Mouse (Mus musculus) heart, embryonic 13.5 days (tissue): ENCODE data around the gene Cfap65. TPM values are rescaled to one million over a fixed set of nuclear protein-coding genes. Genes with fewer than 3 reads are reported as not detected.
A peak's percentile ranks its signal among the peaks of the same experiment; 100 is the strongest.

ENCODE experiments used
- ATAC-seq: fragments of 200-750 bp; cut with Nextera tagmentation; 2 replicates; pipeline ENCODE4 v1.8.0; 2017; ENCODE audit warnings: moderate TSS enrichment; ENCODE audit not compliant: insufficient number of reproducible peaks, low FRiP score, low TSS enrichment; ENCODE audit errors: extremely low read depth
- H3K27ac ChIP-seq: fragments of 300-500 bp; sonication (generic); replicated peaks from 2 replicates; pipeline ENCODE4 v1.5.1; 2015; ENCODE audit warnings: moderate library complexity, mild to moderate bottlenecking, inconsistent platforms
- H3K27me3 ChIP-seq: fragments of 300-500 bp; sonication (generic); replicated peaks from 2 replicates; pipeline ENCODE4 v1.6.1; 2015; ENCODE audit warnings: mild to moderate bottlenecking, inconsistent platforms
- H3K36me3 ChIP-seq: fragments of 300-500 bp; sonication (generic); 2 replicates; pipeline ENCODE4 v1.6.1; 2015; ENCODE audit warnings: mild to moderate bottlenecking, inconsistent platforms
- H3K4me1 ChIP-seq: fragments of 300-500 bp; sonication (generic); 2 replicates; pipeline ENCODE4 v1.6.1; 2015; ENCODE audit warnings: inconsistent platforms
- H3K4me2 ChIP-seq: fragments of 300-500 bp; sonication (generic); 2 replicates; pipeline ENCODE4 v1.6.1; 2015; ENCODE audit warnings: inconsistent platforms, mild to moderate bottlenecking, moderate library complexity
- H3K4me3 ChIP-seq: fragments of 300-500 bp; sonication (generic); 2 replicates; pipeline ENCODE4 v1.5.1; 2015; ENCODE audit warnings: moderate library complexity, mild to moderate bottlenecking, inconsistent platforms
- H3K9ac ChIP-seq: fragments of 300-500 bp; sonication (generic); 2 replicates; pipeline ENCODE4 v1.6.1; 2015; ENCODE audit warnings: inconsistent platforms, mild to moderate bottlenecking, moderate library complexity
- H3K9me3 ChIP-seq: fragments of 300-500 bp; sonication (generic); 2 replicates; pipeline ENCODE4 v1.6.1; 2016; ENCODE audit warnings: inconsistent platforms
- WGBS: fragments of 180-500 bp; shearing (Covaris S2); methylation state at CpG from one replicate; pipeline ENCODE4 v1.1.7; 2015; ENCODE audit warnings: mixed read lengths; 5-methylcytosine and 5-hydroxymethylcytosine counted together
- polyA plus RNA-seq: library from polyadenylated mRNA; unstranded; fragments of >200 nt; fragmentation: Nextera tagmentation; extraction: Ambion mirVana; gene quantifications from 2 replicates; pipeline ENCODE4 v1.2.1, GENCODE M21; 2015

Gene Cfap65
- polyA plus RNA-seq, 1 experiment from 2014 or later = not detected

DNA sequence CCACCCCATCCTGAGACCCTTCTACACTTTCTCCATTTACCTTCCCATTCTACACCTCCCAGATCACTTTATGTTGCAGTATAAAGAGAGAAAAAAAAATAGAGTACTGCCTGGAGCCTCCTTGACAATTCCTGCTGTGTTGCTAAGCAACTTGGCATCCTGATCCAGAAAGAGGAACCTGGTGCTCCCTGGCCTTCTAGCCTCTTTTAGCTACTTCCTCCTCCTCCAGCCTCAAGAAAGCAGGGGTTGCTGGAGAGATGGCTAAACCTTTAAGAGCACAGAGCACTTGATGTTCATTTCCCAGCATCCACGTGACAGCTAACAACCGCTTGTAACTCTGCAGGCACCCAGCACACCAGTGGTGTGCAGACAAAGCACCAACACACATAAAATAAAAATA lies 63.2 kb downstream of the Cfap65 start:
- no peaks in the 10 kb centered on the region for H3K36me3 ChIP-seq
- H3K9ac ChIP-seq = no peak overlapping the region
- no peaks in the 10 kb centered on the region for H3K4me1 ChIP-seq
- no peak for ATAC-seq
- 58% methylated on average over 2 of the region's 2 CpGs for WGBS
- no peak overlapping the region for H3K27ac ChIP-seq
- H3K4me3 ChIP-seq = no peak overlapping the region
- no peak overlapping the region for H3K4me2 ChIP-seq
- H3K9me3 ChIP-seq = no peaks in the 10 kb centered on the region
- H3K27me3 ChIP-seq = peaks cover 88% of the 10 kb centered on the region

- no peak overlapping the region for H3K9ac ChIP-seq
- no peaks in the 10 kb centered on the region for H3K36me3 ChIP-seq
- H3K4me3 ChIP-seq = no peak overlapping the region
- H3K27ac ChIP-seq = no peak overlapping the region
- no peak for ATAC-seq
- no peaks in the 10 kb centered on the region for H3K9me3 ChIP-seq
- peaks cover 67% of the 10 kb centered on the region for H3K27me3 ChIP-seq
- no peak overlapping the region for H3K4me2 ChIP-seq
- peaks cover 14% of the 10 kb centered on the region for H3K4me1 ChIP-seq
These were observed 73.6 kb downstream of the Cfap65 start for GRCm38 (mm10) chr1:74861783-74862182.

DNA sequence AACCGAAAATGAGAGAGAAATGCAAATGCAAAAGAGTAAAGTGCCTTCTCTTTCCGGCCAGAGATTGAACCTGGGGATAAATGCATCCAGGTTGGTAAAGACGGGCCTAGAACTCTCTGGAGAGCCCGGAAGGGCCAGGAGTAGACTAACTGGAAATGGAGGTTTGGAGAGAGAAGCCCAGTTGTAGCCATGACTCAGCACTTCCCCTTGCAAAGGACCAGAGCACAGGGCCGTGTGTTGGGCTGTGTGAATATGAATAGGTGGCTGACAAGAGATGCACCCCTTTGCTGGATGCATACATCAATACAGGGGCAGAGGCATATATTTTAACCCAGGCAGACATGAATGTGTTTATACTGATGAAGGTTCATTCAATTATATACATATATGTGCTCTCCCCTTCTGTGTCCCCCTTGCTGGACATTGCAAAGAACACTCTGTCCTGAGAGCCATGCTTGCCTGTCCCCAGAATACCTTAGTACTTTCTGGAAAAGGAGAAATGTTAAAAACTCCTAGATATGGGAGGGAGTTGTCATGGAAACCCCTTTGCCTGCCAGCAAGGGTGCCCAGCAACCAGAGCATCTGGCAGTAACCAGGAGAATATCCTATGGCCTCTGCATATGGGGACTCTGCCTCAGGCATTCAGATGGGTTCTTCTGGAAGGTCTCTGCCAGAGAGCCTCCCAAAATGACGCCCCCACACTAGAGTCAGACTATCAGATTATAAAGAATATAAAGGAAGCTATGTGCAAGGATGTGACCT lies 76.0 kb downstream of the Cfap65 start:
- Histone ChIP-seq H3K27me3 (peaks cover 83% of the 10 kb centered on the region), H3K9ac (no peak overlapping the region), H3K4me1 (peaks cover 32% of the 10 kb centered on the region), H3K4me2 (no peak overlapping the region), H3K4me3 (no peak overlapping the region), H3K27ac (no peak overlapping the region), H3K36me3 (no peaks in the 10 kb centered on the region), H3K9me3 (no peaks in the 10 kb centered on the region)
- 36% methylated on average over 6 of the region's 6 CpGs for WGBS
- ATAC-seq = no peak

DNA sequence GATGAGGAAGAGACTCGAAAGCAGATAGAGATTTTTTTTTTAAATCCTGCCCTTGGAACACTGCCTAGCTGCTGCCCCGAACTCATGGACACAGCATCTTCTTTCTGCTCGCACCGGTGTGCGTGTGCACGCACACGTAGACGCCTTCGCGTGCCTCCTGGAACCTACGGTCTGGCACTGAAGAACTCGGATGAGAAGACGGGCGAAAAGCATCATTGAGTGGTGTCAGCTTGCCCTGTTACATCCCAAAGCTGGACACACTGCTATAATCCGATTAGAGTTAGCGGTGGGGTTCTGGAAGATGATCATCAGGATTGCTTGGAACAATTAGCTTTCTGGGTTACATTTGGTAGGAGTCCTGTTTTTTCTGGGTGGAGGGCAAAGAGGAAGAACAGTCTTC lies 76.6 kb downstream of the Cfap65 start:
- Histone ChIP-seq H3K36me3 (no peaks in the 10 kb centered on the region), H3K4me1 (peaks cover 35% of the 10 kb centered on the region), H3K27ac (no peak overlapping the region), H3K9me3 (no peaks in the 10 kb centered on the region), H3K9ac (no peak overlapping the region), H3K4me3 (peak overlapping the region; percentile 43), H3K4me2 (peak overlapping the region; percentile 64), H3K27me3 (peaks cover 89% of the 10 kb centered on the region)
- WGBS = 8% methylated on average over 16 of the region's 16 CpGs
- no peak for ATAC-seq

- Histone ChIP-seq H3K36me3 (no peaks in the 10 kb centered on the region), H3K4me1 (peaks cover 35% of the 10 kb centered on the region), H3K9ac (no peak overlapping the region), H3K4me2 (peak overlapping the region; percentile 64), H3K27me3 (peaks cover 94% of the 10 kb centered on the region), H3K9me3 (no peaks in the 10 kb centered on the region), H3K4me3 (peak overlapping the region; percentile 43), H3K27ac (no peak overlapping the region)
- no peak for ATAC-seq
- under 1% methylated on average over 29 of the region's 29 CpGs for WGBS
These were observed 77.2 kb downstream of the Cfap65 start for GRCm38 (mm10) chr1:74858171-74858719.

- Histone ChIP-seq H3K4me1 (peaks cover 35% of the 10 kb centered on the region), H3K4me3 (peak overlapping the region; percentile 43), H3K36me3 (no peaks in the 10 kb centered on the region), H3K4me2 (peak overlapping the region; percentile 64), H3K9me3 (no peaks in the 10 kb centered on the region), H3K27me3 (peaks cover 97% of the 10 kb centered on the region), H3K9ac (no peak overlapping the region), H3K27ac (no peak overlapping the region)
- 12% methylated on average over 4 of the region's 4 CpGs for WGBS
- no peak for ATAC-seq
These were observed 77.7 kb downstream of the Cfap65 start for GRCm38 (mm10) chr1:74857677-74858076.

DNA sequence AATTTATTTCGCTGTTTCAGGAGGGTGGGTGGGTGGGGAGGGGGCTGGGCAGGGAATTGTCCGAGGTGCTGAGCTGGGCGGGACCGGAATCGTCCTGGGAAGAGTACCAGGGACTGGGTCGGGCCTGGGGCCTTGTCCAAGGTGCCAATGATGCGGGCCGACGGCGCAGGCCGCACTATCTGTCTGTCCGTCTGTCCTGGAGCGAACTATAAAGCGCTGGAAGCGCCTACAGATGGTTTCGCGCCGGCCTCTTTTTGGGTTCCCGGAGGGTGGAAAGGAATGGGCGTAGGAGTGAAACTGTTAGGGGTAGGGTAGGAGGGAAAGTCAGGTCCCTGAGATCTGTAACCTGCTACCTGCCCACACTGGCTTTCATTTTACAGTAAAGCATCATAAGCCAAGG lies 78.2 kb downstream of the Cfap65 start:
- H3K4me2 ChIP-seq = no peak overlapping the region
- no peak overlapping the region for H3K9ac ChIP-seq
- no peaks in the 10 kb centered on the region for H3K36me3 ChIP-seq
- H3K27me3 ChIP-seq = peaks cover 97% of the 10 kb centered on the region
- no peak for ATAC-seq
- 3% methylated on average over 20 of the region's 20 CpGs for WGBS
- H3K4me1 ChIP-seq = peaks cover 35% of the 10 kb centered on the region
- no peak overlapping the region for H3K4me3 ChIP-seq
- H3K9me3 ChIP-seq = no peaks in the 10 kb centered on the region
- no peak overlapping the region for H3K27ac ChIP-seq

DNA sequence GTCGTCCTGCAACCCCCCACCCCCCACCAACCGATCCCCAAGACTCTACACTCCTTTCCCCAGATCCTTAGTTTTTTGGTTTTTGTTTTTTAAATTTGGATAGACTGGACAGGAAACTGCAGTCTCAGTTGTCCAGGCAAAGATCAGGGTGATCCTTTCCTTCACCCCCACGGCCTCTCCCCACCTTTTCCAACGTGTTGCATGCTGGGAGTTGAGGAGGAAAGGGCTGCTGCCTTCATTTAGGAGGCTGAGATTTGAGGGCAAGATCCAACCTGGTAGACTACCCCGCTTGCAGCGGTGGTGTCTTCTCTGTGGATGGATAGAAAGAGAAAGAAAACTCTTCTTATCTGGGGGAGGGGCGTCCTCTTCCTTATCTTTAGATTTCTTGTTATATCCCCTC lies 78.6 kb downstream of the Cfap65 start:
- Histone ChIP-seq H3K36me3 (no peaks in the 10 kb centered on the region), H3K4me3 (no peak overlapping the region), H3K4me1 (peaks cover 35% of the 10 kb centered on the region), H3K9me3 (no peaks in the 10 kb centered on the region), H3K4me2 (no peak overlapping the region), H3K27ac (no peak overlapping the region), H3K9ac (no peak overlapping the region), H3K27me3 (peaks cover 98% of the 10 kb centered on the region)
- under 1% methylated on average over 7 of the region's 7 CpGs for WGBS
- ATAC-seq = no peak

GRCm38 (mm10) chr1:74856439-74856720 lies 79.0 kb downstream of the Cfap65 start:
- H3K9me3 ChIP-seq = no peaks in the 10 kb centered on the region
- ATAC-seq = no peak
- no peak overlapping the region for H3K27ac ChIP-seq
- peaks cover 35% of the 10 kb centered on the region for H3K4me1 ChIP-seq
- peak overlapping the region; percentile 95 for H3K4me2 ChIP-seq
- 4% methylated on average over 11 of the region's 11 CpGs for WGBS
- no peaks in the 10 kb centered on the region for H3K36me3 ChIP-seq
- H3K4me3 ChIP-seq = peak overlapping the region; percentile 66; the same call in 1 of the 2 replicates
- peaks cover 98% of the 10 kb centered on the region for H3K27me3 ChIP-seq
- no peak overlapping the region for H3K9ac ChIP-seq

- H3K27ac ChIP-seq = no peak overlapping the region
- WGBS = 1% methylated on average over 74 of the region's 74 CpGs
- no peak for ATAC-seq
- H3K27me3 ChIP-seq = peaks cover 100% of the 10 kb centered on the region
- peak overlapping the region; percentile 66 for H3K4me3 ChIP-seq
- peak overlapping the region; percentile 95 for H3K4me2 ChIP-seq
- H3K4me1 ChIP-seq = peaks cover 35% of the 10 kb centered on the region
- H3K36me3 ChIP-seq = no peaks in the 10 kb centered on the region
- no peak overlapping the region for H3K9ac ChIP-seq
- no peaks in the 10 kb centered on the region for H3K9me3 ChIP-seq
These were observed 79.6 kb downstream of the Cfap65 start for GRCm38 (mm10) chr1:74855651-74856438.

DNA sequence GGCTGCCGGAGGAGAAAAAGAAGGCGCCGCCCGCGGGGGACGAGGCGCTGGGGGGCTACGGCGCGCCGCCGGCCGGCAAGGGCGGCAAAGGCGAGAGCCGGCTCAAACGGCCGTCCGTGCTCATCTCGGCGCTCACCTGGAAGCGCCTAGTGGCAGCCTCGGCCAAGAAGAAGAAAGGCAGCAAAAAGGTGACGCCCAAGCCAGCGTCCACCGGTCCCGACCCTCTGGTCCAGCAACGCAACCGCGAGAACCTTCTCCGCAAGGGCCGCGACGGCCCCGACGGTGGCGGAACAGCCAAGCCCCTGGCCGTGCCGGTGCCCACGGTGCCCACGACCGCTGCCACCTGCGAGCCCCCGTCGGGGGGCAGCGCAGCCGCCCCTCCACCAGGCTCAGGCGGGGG lies 80.2 kb downstream of the Cfap65 start:
- Histone ChIP-seq H3K4me3 (peak overlapping the region; percentile 66), H3K36me3 (no peaks in the 10 kb centered on the region), H3K27ac (no peak overlapping the region), H3K27me3 (peaks cover 100% of the 10 kb centered on the region), H3K9ac (peak overlapping the region; percentile 62), H3K4me2 (peak overlapping the region; percentile 95), H3K4me1 (peaks cover 35% of the 10 kb centered on the region), H3K9me3 (no peaks in the 10 kb centered on the region)
- WGBS = under 1% methylated on average over 48 of the region's 48 CpGs
- ATAC-seq = no peak
